Mouse (Mus musculus): ENCODE results near the gene Cyp2ab1. TPM values are rescaled to one million over a fixed set of nuclear protein-coding genes. Genes with fewer than 3 reads are reported as not detected.

Cyp2ab1 gene
- polyA plus RNA-seq, 1 experiment = not detected

DNA sequence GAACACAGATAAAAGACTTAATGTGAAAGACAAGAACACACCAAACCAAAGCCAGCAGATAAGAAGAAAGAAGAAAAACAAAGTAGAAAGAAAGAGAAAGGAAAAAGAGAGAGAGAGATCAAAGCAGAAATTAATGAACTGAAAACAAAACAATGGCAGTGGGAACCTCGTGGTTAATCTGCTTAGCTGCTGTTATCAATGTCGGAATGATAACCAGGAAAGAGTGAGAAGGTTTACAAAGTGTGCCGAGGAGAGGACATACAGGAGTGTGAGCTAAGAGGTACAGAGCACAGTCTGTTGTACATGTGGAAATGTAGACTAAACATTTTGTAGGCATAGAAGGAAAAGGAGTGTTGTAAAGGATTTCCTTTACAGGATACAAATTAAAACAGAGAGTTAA is 52.2 kb downstream of the Cyp2ab1 start:
- DNase-seq (ENCODE audit: extremely low spot score in 1 of 2, low spot score in 1 of 2) = no peak

DNA sequence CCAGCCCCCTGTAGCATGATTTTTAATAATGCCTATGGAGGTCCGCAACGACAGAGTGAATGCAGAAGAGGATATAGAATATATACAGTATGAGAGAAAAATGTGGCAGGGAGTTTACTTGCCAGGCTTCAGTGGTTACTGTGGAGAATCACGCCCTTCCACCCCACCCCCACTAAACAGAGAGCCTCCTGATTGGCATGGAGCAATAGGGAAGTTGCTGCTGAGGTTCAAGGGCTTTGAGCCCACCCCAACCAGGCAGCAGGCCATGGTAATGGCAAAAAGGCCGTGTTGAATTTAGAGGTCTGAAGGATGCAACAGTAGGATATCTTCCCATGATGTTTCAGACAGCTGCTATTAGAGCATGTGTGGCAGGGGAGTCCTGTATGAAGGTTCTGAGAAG is 53.9 kb downstream of the Cyp2ab1 start:
- no peak for DNase-seq (ENCODE audit: extremely low spot score in 1 of 2, low spot score in 1 of 2)

- no peak for DNase-seq (ENCODE audit: extremely low spot score in 1 of 2, low spot score in 1 of 2)
Observed at GRCm38 (mm10) chr16:20265089-20265488, 60.1 kb downstream of the Cyp2ab1 start.

Other genes starting within 250 kb of the Cyp2ab1 start
- 35.1 and 36.4 TPM in 2 replicates for gene Klhl24, start 227.9 kb downstream of the Cyp2ab1 start, polyA plus RNA-seq (2012; rRNA removed)
- gene Yeats2, start 184.3 kb downstream of the Cyp2ab1 start, polyA plus RNA-seq (2012; rRNA removed) = 36.4 and 38.4 TPM in 2 replicates
- gene Map6d1, start 84.0 kb downstream of the Cyp2ab1 start, polyA plus RNA-seq (2012; rRNA removed) = 53.2 and 70.0 TPM in 2 replicates
- gene Parl, start 23.0 kb downstream of the Cyp2ab1 start, polyA plus RNA-seq (2012; rRNA removed) = 57.7 and 60.0 TPM in 2 replicates
- 285 and 286 TPM in 2 replicates for gene Abcc5, start 101.0 kb upstream of the Cyp2ab1 start, polyA plus RNA-seq (2012; rRNA removed)
- gene Eif2b5, start 173.4 kb upstream of the Cyp2ab1 start, polyA plus RNA-seq (2012; rRNA removed) = 40.7 and 46.6 TPM in 2 replicates
- gene Dvl3, start 191.6 kb upstream of the Cyp2ab1 start, polyA plus RNA-seq (2012; rRNA removed) = 50.7 and 54.1 TPM in 2 replicates
- 1,374 and 1,412 TPM in 2 replicates for gene Ap2m1, start 210.1 kb upstream of the Cyp2ab1 start, polyA plus RNA-seq (2012; rRNA removed)
- gene Abcf3, start 223.2 kb upstream of the Cyp2ab1 start, polyA plus RNA-seq (2012; rRNA removed) = 72.5 and 86.0 TPM in 2 replicates

Measured in frontal cortex, adult 2 months (tissue).